Mouse (Mus musculus) megakaryocyte-erythroid progenitor cell, adult 5-6 weeks (primary cell): ENCODE measurements around the gene Macf1. TPM values are rescaled to one million over a fixed set of nuclear protein-coding genes. Genes with fewer than 3 reads are reported as not detected.
"Not testable (repeated sequence)": the region's sequence is repeated elsewhere in the genome, so short reads cannot be mapped to it uniquely, and the experiment has no call there.

Experiments
- ATAC-seq: replicated peaks from 2 replicates; pipeline ENCODE4 v1.8.0; 2016; ENCODE audit warnings: mild to moderate bottlenecking, inconsistent platforms; ENCODE audit not compliant: severe bottlenecking, poor library complexity, low FRiP score, low TSS enrichment
- total RNA-seq, 2 experiments: library from RNA; stranded (forward) in 1 of 2; stranded (reverse) in 1 of 2; fragments of 200-1000, 215-1000 nt in 1 of 2; fragments of >200 nt in 1 of 2; fragmentation: Nextera tagmentation in 1 of 2; gene quantifications; 2 replicates each; pipeline ENCODE4 v1.2.3; 2014 to 2017

The Macf1 gene
- total RNA-seq, 2 experiments from 2014 or later: 101 to 111 TPM

- ATAC-seq: no peak
Measured at GRCm38 (mm10) chr4:123340232-123340631, 343.9 kb downstream of the Macf1 start.

DNA sequence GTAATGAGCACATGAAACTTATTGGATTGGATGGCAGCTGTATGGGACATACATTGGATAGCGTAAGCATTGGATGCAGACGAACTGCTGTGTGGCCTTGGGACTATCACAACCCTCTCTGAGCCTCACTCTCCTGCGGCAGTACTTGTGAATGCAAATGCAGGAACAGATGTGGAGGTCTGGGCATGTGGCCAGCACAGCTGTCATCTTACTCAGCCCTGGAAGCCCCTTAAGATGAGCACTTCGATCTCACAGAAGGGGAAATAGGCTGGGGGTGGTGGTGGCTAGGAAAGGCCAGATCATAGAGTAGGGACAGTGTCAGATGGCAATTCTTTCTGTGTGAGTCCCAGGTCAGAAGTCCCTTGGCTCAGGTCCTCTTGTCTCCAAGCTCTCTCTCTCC, 346.5 kb downstream of the Macf1 start:
- ATAC-seq: no peak

DNA sequence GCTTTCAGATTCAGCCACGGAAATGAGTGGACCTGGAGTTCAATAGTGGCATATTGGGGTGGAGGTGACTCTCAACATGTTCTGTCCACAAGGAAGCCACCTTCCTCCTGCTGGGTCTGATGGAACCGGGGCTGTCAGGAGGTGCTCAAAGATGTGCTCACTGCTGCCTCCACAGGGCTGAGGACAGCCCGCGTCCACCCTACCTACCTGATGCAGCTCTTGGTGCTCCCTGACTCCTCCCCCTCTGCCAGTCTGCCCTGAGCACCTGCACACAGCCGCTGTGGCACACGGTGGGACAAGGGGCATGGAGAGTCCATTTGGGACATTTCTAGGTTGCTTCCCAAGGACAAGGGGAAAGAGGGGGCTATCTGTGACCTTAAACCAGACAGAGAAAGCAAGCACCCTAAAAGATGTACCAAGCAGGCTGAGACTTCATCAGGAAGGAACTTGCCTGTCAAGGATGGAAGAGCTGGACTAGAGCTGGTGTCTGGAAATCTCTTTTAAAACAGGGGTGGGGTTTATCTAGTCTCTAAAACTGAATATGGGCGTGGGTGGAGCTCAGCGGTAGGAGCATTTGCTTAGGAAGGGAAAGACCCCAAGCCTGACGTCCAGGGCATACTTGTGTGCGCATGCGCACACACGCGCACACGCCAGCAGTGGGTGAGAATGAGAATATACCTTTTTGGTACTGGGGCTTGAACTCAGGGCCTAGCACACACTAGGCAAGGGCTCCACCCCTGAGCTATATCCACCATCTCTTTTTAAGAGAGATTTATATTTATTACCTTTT, 348.2 kb downstream of the Macf1 start:
- ATAC-seq: no peak

DNA sequence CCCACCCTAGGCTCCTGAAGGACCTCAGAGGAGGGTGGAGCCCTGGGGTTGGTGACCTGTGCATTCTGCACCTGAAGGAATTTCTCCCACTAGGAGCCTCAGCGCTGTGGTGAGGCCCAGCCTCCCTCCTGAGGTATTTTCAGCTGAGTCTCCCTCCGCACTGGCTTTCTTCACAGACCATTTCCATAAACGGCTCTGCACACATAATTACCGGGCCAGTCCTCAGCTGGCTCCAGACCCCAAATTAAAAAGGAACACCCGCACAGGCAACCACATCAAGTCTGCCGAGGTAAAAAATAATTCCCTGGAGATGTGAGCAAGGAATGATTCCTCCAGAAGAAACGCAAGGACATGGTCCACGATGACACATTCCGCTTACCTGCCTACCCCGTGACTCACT, 348.9 kb downstream of the Macf1 start:
- not testable (repeated sequence) for ATAC-seq

GRCm38 (mm10) chr4:123334177-123334576, 350.0 kb downstream of the Macf1 start:
- no peak for ATAC-seq

GRCm38 (mm10) chr4:123333151-123333550, 351.0 kb downstream of the Macf1 start:
- ATAC-seq: no peak

- ATAC-seq: not testable (repeated sequence)
Measured at GRCm38 (mm10) chr4:123331961-123332360, 352.2 kb downstream of the Macf1 start.

DNA sequence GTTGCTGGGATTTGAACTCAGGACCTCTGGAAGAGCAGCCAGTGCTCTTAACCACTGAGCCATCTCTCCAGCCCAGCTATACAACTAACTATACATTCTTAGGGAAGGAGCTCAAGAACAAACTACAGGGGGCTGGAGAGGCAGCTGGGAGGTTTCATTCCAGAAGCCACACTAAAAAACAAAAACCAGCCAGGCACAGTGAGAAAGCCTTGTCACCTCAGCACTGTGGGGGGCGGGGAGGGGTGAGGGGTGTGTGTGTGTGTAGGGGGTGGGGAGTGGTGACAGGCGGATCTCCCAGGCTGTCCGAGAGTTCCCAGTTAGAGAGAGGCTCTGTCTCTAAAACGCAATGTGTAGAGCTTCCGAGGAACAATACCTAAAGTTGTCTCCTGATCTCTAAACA, 352.8 kb downstream of the Macf1 start:
- no peak for ATAC-seq

GRCm38 (mm10) chr4:123328946-123329345, 355.2 kb downstream of the Macf1 start:
- ATAC-seq: no peak

GRCm38 (mm10) chr4:123327630-123328029, 356.5 kb downstream of the Macf1 start:
- ATAC-seq: no peak

DNA sequence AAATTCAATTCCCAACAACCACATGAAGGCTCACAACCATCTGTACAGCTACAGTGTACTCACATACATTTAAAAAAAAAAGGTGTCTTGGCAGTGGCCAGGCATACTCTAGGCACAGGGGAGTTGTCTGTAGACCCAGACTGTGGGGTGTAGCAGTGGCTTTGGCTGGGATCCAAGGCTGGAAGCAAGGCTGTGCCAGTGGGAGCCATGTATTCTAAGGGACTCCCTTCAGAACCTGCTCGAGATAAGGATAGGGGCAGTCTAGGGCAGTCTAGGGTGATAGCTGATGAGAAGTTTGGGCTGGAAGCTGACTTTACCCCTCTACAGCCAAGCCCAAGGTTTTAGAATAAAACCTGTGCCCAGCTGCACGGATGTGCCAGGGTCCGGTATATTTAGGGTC, 358.1 kb downstream of the Macf1 start:
- peak; percentile 32; the same call in 1 of the 2 replicates for ATAC-seq

DNA sequence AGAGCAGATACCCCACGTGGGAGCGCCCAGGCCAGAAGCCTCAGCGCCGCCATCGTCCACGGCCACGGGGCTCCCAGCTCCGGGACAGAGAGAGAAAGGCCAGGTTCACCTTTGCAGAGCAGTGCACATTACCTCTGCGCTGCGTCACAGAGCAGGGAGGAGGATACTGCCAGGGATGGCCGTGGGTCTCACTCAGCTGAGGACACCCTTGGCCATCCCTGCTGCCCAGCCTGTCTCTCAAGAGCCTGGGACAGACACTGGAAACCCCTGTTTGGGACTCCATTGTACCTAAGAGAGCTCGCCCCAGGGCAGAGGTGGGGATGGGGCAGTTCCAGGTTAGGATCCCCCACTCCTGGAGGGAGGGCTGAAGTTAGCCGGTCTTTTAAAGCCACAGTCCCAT, 360.6 kb downstream of the Macf1 start, which contains the start of gene Oxct2a:
Gene Oxct2a (minus strand): TSS at position 101 of the 400 bp plus-strand sequence.
- ATAC-seq: no peak

GRCm38 (mm10) chr4:123322910-123323309, 361.2 kb downstream of the Macf1 start:
- 0 out of 2 replicates have a peak, but pooled peaks have one; percentile 40 for ATAC-seq

GRCm38 (mm10) chr4:123314497-123314896, 369.7 kb downstream of the Macf1 start:
- no peak for ATAC-seq

DNA sequence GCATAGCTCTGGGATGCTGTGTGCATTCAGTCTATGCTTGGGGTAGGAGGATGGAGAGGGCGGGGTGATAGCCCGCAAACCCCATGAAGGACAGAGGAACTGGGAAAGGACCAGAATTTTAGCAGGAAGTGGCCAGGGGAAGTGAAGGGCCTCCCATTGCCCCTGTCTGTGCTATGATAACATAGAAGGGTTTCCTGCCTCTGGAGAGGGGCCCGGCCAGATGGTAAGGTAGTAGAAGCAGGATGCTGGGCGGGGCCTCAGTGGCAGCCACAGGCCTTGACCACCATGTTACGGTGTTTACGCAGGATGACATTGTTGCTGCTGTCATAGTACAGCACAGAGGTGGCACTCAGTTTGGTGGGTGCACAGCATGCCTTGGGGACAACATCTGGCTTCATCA, 371.1 kb downstream of the Macf1 start:
- ATAC-seq: no peak

GRCm38 (mm10) chr4:123311845-123312244, 372.3 kb downstream of the Macf1 start:
- no peak for ATAC-seq

GRCm38 (mm10) chr4:123308292-123308691, 375.9 kb downstream of the Macf1 start:
- ATAC-seq: no peak

GRCm38 (mm10) chr4:123306999-123307398, 377.2 kb downstream of the Macf1 start:
- no peak for ATAC-seq

DNA sequence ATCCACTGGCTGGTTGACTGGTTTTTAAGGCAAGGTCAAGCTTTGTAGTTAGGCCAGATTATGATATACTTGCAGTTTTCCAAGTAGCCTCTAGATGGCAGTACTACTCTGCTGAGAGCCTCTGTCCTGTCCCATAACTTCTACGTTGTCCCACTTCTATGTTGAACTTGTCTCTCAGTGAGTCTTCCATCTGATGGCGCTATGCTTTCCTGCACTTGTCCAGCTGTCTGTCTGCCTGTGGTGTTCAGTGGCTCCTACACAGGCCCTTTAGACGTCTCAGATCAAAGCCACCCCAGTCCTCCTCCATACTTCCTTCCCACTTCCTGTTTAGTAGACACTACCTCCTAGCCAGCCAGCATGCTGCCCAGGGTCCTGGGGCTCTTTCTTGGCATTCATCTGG, 378.4 kb downstream of the Macf1 start:
- peak; percentile 54 for ATAC-seq
